Mouse (Mus musculus): ENCODE measurements around the gene Eps8l2.

The Eps8l2 gene

GRCm38 (mm10) chr7:141328373-141328990 is 10.2 kb upstream of the Eps8l2 start:
- DNase-seq (ENCODE audit: low read depth, low spot score): no peak

- DNase-seq (ENCODE audit: low read depth, low spot score): no peak
These were observed 8.0 kb upstream of the Eps8l2 start for GRCm38 (mm10) chr7:141330706-141331105.

GRCm38 (mm10) chr7:141331990-141332389 is 6.7 kb upstream of the Eps8l2 start:
- no peak for DNase-seq (ENCODE audit: low read depth, low spot score)

- no peak for DNase-seq (ENCODE audit: low read depth, low spot score)
These were observed 3.6 kb upstream of the Eps8l2 start for GRCm38 (mm10) chr7:141335044-141335579.

- no peak for DNase-seq (ENCODE audit: low read depth, low spot score)
These were observed 3.0 kb upstream of the Eps8l2 start for GRCm38 (mm10) chr7:141335682-141336081.

GRCm38 (mm10) chr7:141336296-141336695 is 2.4 kb upstream of the Eps8l2 start:
- DNase-seq (ENCODE audit: low read depth, low spot score): no peak

GRCm38 (mm10) chr7:141337716-141338416 is 814 bp upstream of the Eps8l2 start:
- no peak for DNase-seq (ENCODE audit: low read depth, low spot score)

- DNase-seq (ENCODE audit: low read depth, low spot score): peak; percentile 51
These were observed 688 bp downstream of the Eps8l2 start for GRCm38 (mm10) chr7:141339215-141339920.

- DNase-seq (ENCODE audit: low read depth, low spot score): peak; percentile 60
These were observed 1.3 kb downstream of the Eps8l2 start for GRCm38 (mm10) chr7:141340023-141340422.

GRCm38 (mm10) chr7:141340476-141340875 is 1.8 kb downstream of the Eps8l2 start:
- peak; percentile 73 for DNase-seq (ENCODE audit: low read depth, low spot score)

GRCm38 (mm10) chr7:141341689-141342226 is 3.1 kb downstream of the Eps8l2 start:
- DNase-seq (ENCODE audit: low read depth, low spot score): no peak

- DNase-seq (ENCODE audit: low read depth, low spot score): no peak
These were observed 4.5 kb downstream of the Eps8l2 start for GRCm38 (mm10) chr7:141343230-141343629.

- no peak for DNase-seq (ENCODE audit: low read depth, low spot score)
These were observed 5.0 kb downstream of the Eps8l2 start for GRCm38 (mm10) chr7:141343696-141344095.

GRCm38 (mm10) chr7:141344787-141345186 is 6.1 kb downstream of the Eps8l2 start:
- DNase-seq (ENCODE audit: low read depth, low spot score): no peak

- peak; percentile 42 for DNase-seq (ENCODE audit: low read depth, low spot score)
These were observed 12.4 kb downstream of the Eps8l2 start for GRCm38 (mm10) chr7:141351061-141351460.

- DNase-seq (ENCODE audit: low read depth, low spot score): peak; percentile 35
These were observed 16.4 kb downstream of the Eps8l2 start for GRCm38 (mm10) chr7:141355051-141355450.

- peak; percentile 58 for DNase-seq (ENCODE audit: low read depth, low spot score)
These were observed 17.1 kb downstream of the Eps8l2 start for GRCm38 (mm10) chr7:141355626-141356326.

GRCm38 (mm10) chr7:141356971-141357370 is 18.3 kb downstream of the Eps8l2 start:
- DNase-seq (ENCODE audit: low read depth, low spot score): no peak

- peak; percentile 38 for DNase-seq (ENCODE audit: low read depth, low spot score)
These were observed 22.8 kb downstream of the Eps8l2 start for GRCm38 (mm10) chr7:141361510-141361909.

- DNase-seq (ENCODE audit: low read depth, low spot score): peak; percentile 80
These were observed 24.5 kb downstream of the Eps8l2 start for GRCm38 (mm10) chr7:141363106-141363751.

GRCm38 (mm10) chr7:141363752-141364125 is 25.1 kb downstream of the Eps8l2 start:
- DNase-seq (ENCODE audit: low read depth, low spot score): no peak

Data from R1 (cell line).